Mouse (Mus musculus): ENCODE measurements around the gene Mvb12b. TPM values are rescaled to one million over a fixed set of nuclear protein-coding genes. Genes with fewer than 3 reads are reported as not detected.

The Mvb12b gene
- polyA plus RNA-seq, 1 experiment from 2014 or later, result 56.9 TPM

DNA sequence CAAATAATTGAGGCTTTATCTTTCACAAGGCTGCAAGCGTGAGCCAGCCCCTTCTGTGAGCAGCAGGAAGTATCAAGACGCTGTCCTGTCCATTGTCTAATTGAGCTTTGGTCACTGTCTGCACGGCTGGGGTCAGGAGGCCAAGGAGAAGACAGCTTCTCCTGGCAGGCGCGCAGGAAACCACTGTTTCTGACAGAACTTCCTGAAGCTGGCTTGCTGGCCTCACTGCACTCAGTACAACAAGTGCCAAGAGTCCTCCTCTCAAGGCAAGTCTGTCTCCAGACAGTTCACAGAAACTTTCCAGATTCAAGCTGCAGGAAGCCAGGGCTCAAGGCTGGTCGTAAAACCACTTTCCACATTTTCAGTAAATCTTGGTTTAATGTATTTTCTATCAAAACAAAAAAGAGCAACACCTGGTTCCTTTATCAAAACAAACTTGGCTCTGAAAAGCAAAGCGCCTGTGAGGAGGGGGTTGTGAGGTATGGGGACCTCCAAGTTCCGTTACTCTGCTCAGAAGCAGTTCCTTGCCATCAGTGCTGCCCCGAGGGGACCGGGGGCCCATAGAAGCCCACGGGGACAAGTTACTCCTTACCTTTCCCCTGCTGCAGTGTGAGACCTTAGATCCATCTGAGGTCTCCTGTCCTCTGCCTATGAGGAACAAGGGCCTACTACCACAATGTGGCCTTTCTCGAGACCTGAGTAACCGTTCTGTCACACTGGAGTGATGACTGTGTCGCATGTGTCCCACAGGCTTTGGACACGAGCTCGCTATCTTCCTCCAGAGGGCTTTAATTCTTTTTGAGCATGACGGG lies 17.2 kb downstream of the Mvb12b start:
- peak overlapping the region; percentile 60 for H3K27ac ChIP-seq (ENCODE audit: low read length)
- H3K4me2 ChIP-seq (ENCODE audit: low read length), result no peak overlapping the region
- H3K9me3 ChIP-seq (replicated peaks; ENCODE audit: control insufficient read depth, low read length, poor library complexity, severe bottlenecking), result no peaks in the 10 kb centered on the region
- peaks cover 26% of the 10 kb centered on the region for H3K36me3 ChIP-seq (ENCODE audit: control insufficient read depth, insufficient read depth, low read length)
- no peak overlapping the region for H3K4me3 ChIP-seq (ENCODE audit: low read depth, low read length)
- peaks cover 16% of the 10 kb centered on the region for H3K4me1 ChIP-seq (ENCODE audit: control insufficient read depth, insufficient read depth, low read length)
- no peaks in the 10 kb centered on the region for H3K27me3 ChIP-seq (ENCODE audit: control insufficient read depth, insufficient read depth, low read depth, low read length)
- ATAC-seq, result no peak
- no peak overlapping the region for H3K9ac ChIP-seq (ENCODE audit: low read depth, low read length)
- WGBS, result 61% methylated on average over 17 of the region's 17 CpGs

DNA sequence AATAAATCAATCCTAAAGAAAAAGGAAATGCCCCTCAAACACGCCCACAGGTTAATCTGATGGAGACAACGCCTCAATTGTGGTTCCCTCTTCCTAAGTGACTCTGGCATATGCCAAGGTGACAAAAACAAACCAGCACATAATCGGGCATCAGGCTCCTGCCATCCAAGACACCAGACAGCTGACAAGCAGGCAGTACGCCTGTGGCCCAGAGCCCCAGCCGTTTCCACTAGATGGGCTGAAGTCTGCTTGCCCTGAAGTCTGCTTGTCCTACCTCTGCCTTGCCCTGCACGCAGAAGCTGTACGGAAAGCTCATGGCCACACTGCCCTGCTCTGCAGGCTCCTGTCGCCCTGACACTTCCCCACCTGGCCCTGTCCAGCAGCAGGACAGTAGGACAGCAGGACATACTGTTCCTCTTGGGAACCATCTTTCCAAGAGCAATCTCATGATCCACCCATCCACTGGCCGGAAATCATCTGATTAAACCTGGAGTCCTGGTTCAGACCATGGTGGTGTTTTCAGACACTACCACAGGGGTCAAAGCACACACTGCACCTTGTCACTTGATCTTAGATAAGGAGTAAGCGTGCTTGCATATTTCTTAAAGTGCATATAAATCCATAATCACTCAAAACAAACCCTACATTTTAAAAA lies 17.9 kb downstream of the Mvb12b start:
- Histone ChIP-seq H3K9me3 (replicated peaks; ENCODE audit: control insufficient read depth, low read length, poor library complexity, severe bottlenecking) (no peaks in the 10 kb centered on the region), H3K4me2 (ENCODE audit: low read length) (no peak overlapping the region), H3K4me3 (ENCODE audit: low read depth, low read length) (no peak overlapping the region), H3K36me3 (ENCODE audit: control insufficient read depth, insufficient read depth, low read length) (peaks cover 26% of the 10 kb centered on the region), H3K9ac (ENCODE audit: low read depth, low read length) (no peak overlapping the region), H3K4me1 (ENCODE audit: control insufficient read depth, insufficient read depth, low read length) (peaks cover 8% of the 10 kb centered on the region), H3K27me3 (ENCODE audit: control insufficient read depth, insufficient read depth, low read depth, low read length) (no peaks in the 10 kb centered on the region), H3K27ac (ENCODE audit: low read length) (no peak overlapping the region)
- no peak for ATAC-seq
- WGBS, result 81% methylated on average over 10 of the region's 10 CpGs

DNA sequence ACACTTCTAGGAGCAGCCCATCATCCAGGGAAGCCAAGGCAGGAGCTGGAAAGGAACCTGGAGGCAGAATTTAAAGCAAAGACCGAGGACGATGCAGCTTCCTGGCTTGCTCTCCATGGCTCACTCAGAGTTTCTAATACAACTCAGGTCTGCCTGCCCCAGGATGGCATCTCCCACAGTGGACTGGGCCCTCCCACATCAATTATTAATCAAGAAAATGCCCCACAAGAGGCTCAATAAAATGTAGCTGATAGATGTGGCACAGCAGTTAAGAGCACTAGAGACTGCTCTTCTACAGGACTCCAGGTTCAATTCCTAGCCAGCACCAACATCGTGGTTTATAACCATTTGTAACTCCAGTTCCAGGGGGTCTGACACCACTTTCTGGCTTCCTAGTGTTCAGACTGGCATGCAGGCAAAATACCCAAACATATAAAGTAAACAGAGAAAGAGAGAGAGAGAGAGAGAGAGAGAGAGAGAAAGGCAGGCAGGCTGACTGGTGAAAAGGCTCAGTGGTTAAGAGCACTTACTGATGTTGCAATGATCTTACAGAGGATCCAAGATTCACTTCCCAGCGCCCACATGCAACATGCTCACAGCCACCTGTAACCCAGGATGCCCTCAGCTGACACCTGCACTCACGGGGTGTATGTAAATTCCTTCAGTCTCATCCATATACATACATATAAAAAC lies 18.6 kb downstream of the Mvb12b start:
- no peak for ATAC-seq
- no peak overlapping the region for H3K27ac ChIP-seq (ENCODE audit: low read length)
- no peak overlapping the region for H3K4me2 ChIP-seq (ENCODE audit: low read length)

DNA sequence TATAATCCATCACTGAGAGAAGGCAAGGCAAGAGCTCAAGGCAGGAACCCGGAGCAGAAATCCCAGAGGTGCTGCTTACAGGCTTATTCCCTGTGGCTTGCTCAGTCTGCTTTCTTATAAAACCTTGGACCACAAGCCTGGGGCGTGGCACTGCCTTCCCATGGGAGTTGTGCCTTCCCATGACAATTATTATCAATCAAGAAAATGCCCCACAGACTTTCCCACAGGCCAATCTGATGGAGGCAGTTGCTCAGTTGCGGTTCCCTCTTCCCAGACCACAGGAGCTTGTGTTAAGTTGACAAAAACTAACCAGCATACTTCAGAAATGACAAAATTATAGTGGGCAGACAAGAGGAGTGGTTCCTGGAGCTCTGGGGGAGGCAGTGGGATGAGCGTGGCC lies 19.4 kb downstream of the Mvb12b start:
- WGBS, result 87% methylated on average over 4 of the region's 4 CpGs
- ATAC-seq, result no peak
- Histone ChIP-seq H3K4me2 (ENCODE audit: low read length) (no peak overlapping the region), H3K9me3 (replicated peaks; ENCODE audit: control insufficient read depth, low read length, poor library complexity, severe bottlenecking) (no peaks in the 10 kb centered on the region), H3K27me3 (ENCODE audit: control insufficient read depth, insufficient read depth, low read depth, low read length) (no peaks in the 10 kb centered on the region), H3K36me3 (ENCODE audit: control insufficient read depth, insufficient read depth, low read length) (peaks cover 19% of the 10 kb centered on the region), H3K4me1 (ENCODE audit: control insufficient read depth, insufficient read depth, low read length) (peaks cover 4% of the 10 kb centered on the region; the same call in 1 of the 2 replicates), H3K9ac (ENCODE audit: low read depth, low read length) (no peak overlapping the region), H3K27ac (ENCODE audit: low read length) (no peak overlapping the region), H3K4me3 (ENCODE audit: low read depth, low read length) (no peak overlapping the region)

More for the DNA sequence above, 18.6 kb downstream of the Mvb12b start:
- no peaks in the 10 kb centered on the region for H3K9me3 ChIP-seq (replicated peaks; ENCODE audit: control insufficient read depth, low read length, poor library complexity, severe bottlenecking)
- H3K9ac ChIP-seq (ENCODE audit: low read depth, low read length), result no peak overlapping the region
- peaks cover 26% of the 10 kb centered on the region for H3K36me3 ChIP-seq (ENCODE audit: control insufficient read depth, insufficient read depth, low read length)
- no peaks in the 10 kb centered on the region for H3K27me3 ChIP-seq (ENCODE audit: control insufficient read depth, insufficient read depth, low read depth, low read length)
- 86% methylated on average over 5 of the region's 5 CpGs for WGBS
- peaks cover 4% of the 10 kb centered on the region; the same call in 1 of the 2 replicates for H3K4me1 ChIP-seq (ENCODE audit: control insufficient read depth, insufficient read depth, low read length)
- H3K4me3 ChIP-seq (ENCODE audit: low read depth, low read length), result no peak overlapping the region

DNA sequence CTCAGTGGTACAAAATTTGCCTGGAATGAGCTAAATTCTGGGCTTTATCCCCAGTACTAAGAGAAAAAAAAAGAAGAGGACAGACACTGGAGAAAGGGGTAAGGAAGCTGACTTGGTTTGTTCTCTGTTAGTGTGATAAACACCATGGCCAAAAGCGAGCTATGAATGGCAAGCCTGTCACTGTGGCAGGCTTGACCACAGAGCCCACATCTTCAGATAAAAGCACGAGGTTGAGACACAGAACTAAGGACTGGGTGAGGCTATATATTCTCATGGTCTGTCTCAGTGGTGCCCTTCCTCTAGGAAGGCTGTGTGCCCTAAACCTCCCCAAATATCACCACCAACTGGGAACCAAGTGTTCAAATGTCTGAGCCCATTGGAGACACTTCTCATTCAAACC lies 31.0 kb downstream of the Mvb12b start:
- H3K27me3 ChIP-seq (ENCODE audit: control insufficient read depth, insufficient read depth, low read depth, low read length), result no peaks in the 10 kb centered on the region

DNA sequence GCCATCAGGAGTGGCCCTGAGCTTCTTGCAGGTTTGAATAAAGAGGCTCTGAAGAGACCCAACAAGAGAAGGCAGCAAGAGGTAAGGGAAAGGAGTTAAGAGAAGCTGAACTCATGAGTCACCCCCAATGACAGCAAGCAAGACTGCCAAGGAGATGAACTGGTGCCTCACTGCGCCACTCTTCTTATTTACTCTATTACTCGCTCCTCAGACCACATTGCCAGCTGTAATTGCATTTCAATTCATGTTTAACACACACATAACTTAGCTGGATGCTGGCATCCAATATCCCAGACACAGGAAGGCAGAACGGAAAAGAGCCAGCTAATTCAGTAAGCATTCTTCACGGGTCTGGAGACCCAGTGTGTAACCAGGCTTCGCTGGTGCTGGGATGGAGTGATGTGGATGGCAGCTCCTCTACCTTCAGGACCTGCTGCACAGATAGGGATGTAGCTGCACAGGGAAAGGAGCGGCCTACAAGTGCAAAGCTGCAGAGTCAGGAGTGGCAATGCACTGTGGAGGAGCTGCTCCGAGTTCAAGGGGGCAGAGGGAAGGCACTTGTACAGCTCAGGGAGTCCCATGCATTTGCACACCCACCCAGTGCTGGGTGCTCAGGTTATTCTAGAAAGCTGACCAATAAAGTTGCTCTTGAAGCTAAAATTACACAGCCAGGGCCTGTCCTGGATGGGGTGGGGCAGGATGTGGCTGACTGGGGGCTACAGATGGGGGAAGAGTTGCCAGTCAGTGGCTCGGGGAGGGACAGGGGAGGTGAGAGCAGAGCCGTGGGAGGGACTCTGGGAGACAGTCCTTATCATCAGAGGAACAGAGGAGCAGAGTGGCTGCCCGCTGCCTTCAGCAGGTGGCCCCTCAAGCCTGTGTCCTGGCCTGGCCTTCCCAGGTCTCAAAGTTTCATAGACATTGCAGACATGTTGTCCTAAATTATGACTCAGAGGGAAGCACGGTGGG lies 34.5 kb downstream of the Mvb12b start:
- H3K9ac ChIP-seq (ENCODE audit: low read depth, low read length), result no peak overlapping the region
- no peaks in the 10 kb centered on the region for H3K27me3 ChIP-seq (ENCODE audit: control insufficient read depth, insufficient read depth, low read depth, low read length)
- H3K4me2 ChIP-seq (ENCODE audit: low read length), result no peak overlapping the region
- no peak overlapping the region for H3K27ac ChIP-seq (ENCODE audit: low read length)
- no peaks in the 10 kb centered on the region for H3K36me3 ChIP-seq (ENCODE audit: control insufficient read depth, insufficient read depth, low read length)
- H3K4me1 ChIP-seq (ENCODE audit: control insufficient read depth, insufficient read depth, low read length), result peaks cover 4% of the 10 kb centered on the region
- no peak; the same call in 1 of the 2 replicates for ATAC-seq
- no peak overlapping the region for H3K4me3 ChIP-seq (ENCODE audit: low read depth, low read length)
- H3K9me3 ChIP-seq (replicated peaks; ENCODE audit: control insufficient read depth, low read length, poor library complexity, severe bottlenecking), result no peaks in the 10 kb centered on the region
- WGBS, result 84% methylated on average over 11 of the region's 11 CpGs

More for the DNA sequence above, 31.0 kb downstream of the Mvb12b start:
- Histone ChIP-seq H3K4me1 (ENCODE audit: control insufficient read depth, insufficient read depth, low read length) (peaks cover 4% of the 10 kb centered on the region), H3K9me3 (replicated peaks; ENCODE audit: control insufficient read depth, low read length, poor library complexity, severe bottlenecking) (no peaks in the 10 kb centered on the region), H3K4me3 (ENCODE audit: low read depth, low read length) (no peak overlapping the region), H3K4me2 (ENCODE audit: low read length) (no peak overlapping the region), H3K9ac (ENCODE audit: low read depth, low read length) (no peak overlapping the region), H3K36me3 (ENCODE audit: control insufficient read depth, insufficient read depth, low read length) (no peaks in the 10 kb centered on the region), H3K27ac (ENCODE audit: low read length) (no peak overlapping the region)
- ATAC-seq, result no peak
- 80% methylated on average over 2 of the region's 2 CpGs for WGBS

DNA sequence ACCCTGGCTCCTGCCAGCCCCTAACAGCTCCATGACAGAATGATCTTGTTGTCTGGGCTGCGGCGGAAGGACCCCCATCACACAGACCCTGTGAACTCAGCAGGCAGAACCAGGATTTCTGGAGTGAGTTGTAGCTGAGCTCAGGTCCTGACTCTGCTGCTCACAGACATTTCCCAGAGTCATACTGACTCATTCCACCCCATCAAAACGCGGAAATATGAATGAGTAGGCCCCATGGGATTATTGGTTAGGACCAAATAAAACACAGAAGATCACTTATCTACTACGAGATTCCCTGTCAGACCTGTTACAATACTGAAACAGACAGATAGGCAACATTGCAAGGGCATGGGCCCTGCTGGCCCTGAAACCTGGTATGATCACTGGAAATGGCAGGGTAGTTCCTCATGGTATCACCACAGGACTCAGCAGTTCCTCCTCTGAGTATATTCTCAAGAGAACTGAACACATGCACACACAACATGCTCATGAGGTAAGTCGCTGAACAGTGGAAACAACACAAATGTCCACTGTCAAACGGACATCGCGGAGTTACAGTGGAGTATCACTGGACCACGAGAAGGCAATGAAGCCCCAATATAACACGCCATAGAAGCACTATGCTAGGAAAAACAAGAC lies 40.4 kb downstream of the Mvb12b start:
- no peak for ATAC-seq
- H3K4me2 ChIP-seq (ENCODE audit: low read length), result no peak overlapping the region
- H3K36me3 ChIP-seq (ENCODE audit: control insufficient read depth, insufficient read depth, low read length), result no peaks in the 10 kb centered on the region
- WGBS, result 79% methylated on average over 11 of the region's 11 CpGs
- H3K9me3 ChIP-seq (replicated peaks; ENCODE audit: control insufficient read depth, low read length, poor library complexity, severe bottlenecking), result no peaks in the 10 kb centered on the region
- H3K4me3 ChIP-seq (ENCODE audit: low read depth, low read length), result no peak overlapping the region
- H3K9ac ChIP-seq (ENCODE audit: low read depth, low read length), result peak overlapping the region; percentile 31; the same call in 1 of the 2 replicates
- peaks cover 8% of the 10 kb centered on the region for H3K4me1 ChIP-seq (ENCODE audit: control insufficient read depth, insufficient read depth, low read length)
- H3K27me3 ChIP-seq (ENCODE audit: control insufficient read depth, insufficient read depth, low read depth, low read length), result no peaks in the 10 kb centered on the region
- H3K27ac ChIP-seq (ENCODE audit: low read length), result peak overlapping the region; percentile 60

DNA sequence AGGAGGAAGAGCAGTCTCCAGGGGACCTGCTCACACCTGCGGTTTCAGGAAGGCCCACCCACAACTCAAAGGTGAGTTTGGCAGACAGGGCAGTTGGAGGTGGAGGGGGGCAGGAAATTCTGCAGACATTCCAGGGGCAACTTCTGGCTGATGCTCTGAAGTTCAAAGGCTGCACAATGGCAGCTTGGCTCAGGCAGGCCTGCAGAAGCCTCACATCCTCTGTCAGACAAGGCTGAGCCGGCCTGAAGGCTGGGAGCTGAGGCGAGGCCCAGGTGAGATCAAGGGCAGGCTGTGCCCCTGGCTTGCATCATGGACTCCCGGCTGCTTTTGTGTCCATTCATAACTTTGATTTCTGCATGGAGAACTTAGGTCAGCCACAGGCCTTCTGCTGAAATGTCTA lies 41.1 kb downstream of the Mvb12b start:
- no peaks in the 10 kb centered on the region for H3K9me3 ChIP-seq (replicated peaks; ENCODE audit: control insufficient read depth, low read length, poor library complexity, severe bottlenecking)
- peak overlapping the region; percentile 60 for H3K27ac ChIP-seq (ENCODE audit: low read length)
- no peak overlapping the region for H3K4me2 ChIP-seq (ENCODE audit: low read length)
- H3K36me3 ChIP-seq (ENCODE audit: control insufficient read depth, insufficient read depth, low read length), result no peaks in the 10 kb centered on the region
- H3K4me1 ChIP-seq (ENCODE audit: control insufficient read depth, insufficient read depth, low read length), result peaks cover 8% of the 10 kb centered on the region
- no peaks in the 10 kb centered on the region for H3K27me3 ChIP-seq (ENCODE audit: control insufficient read depth, insufficient read depth, low read depth, low read length)
- no peak overlapping the region for H3K4me3 ChIP-seq (ENCODE audit: low read depth, low read length)
- 51% methylated on average over 4 of the region's 4 CpGs for WGBS
- peak overlapping the region; percentile 31; the same call in 1 of the 2 replicates for H3K9ac ChIP-seq (ENCODE audit: low read depth, low read length)
- no peak for ATAC-seq
